Mouse (Mus musculus) lung, postnatal 0 days (tissue): ENCODE data around the gene Stac2. TPM values are rescaled to one million over a fixed set of nuclear protein-coding genes. Genes with fewer than 3 reads are reported as not detected.
A peak's percentile ranks its signal among the peaks of the same experiment; 100 is the strongest.

Experiments
- ATAC-seq: fragments of 200-750 bp; cut with Nextera tagmentation; 2 replicates; pipeline ENCODE4 v1.8.0; 2017; ENCODE audit warnings: moderate library complexity
- DNase-seq: peaks from one replicate; pipeline ENCODE4 v3.0.0-alpha.2; 2016; ENCODE audit warnings: low spot score
- H3K27ac ChIP-seq: fragments of 300-500 bp; sonication (generic); 2 replicates; pipeline ENCODE4 v1.5.1; 2014; ENCODE audit warnings: antibody characterized with exemption, mild to moderate bottlenecking, low read length, mixed read lengths
- H3K27me3 ChIP-seq: fragments of 300-500 bp; sonication (generic); replicated peaks from 2 replicates; pipeline ENCODE4 v1.6.1; 2014; ENCODE audit warnings: low read length, mixed read lengths; ENCODE audit not compliant: insufficient read depth
- H3K36me3 ChIP-seq: fragments of 300-500 bp; sonication (generic); 2 replicates; pipeline ENCODE4 v1.6.1; 2014; ENCODE audit warnings: low read length, mixed read lengths; ENCODE audit not compliant: insufficient read depth
- H3K4me1 ChIP-seq: fragments of 300-500 bp; sonication (generic); 2 replicates; pipeline ENCODE4 v1.6.1; 2014; ENCODE audit warnings: antibody characterized with exemption, low read depth, low read length, mixed read lengths; ENCODE audit not compliant: insufficient read depth
- H3K4me2 ChIP-seq: fragments of 300-500 bp; sonication (generic); replicated peaks from 2 replicates; pipeline ENCODE4 v1.6.1; 2014; ENCODE audit warnings: low read depth, mild to moderate bottlenecking, low read length, moderate library complexity, mixed read lengths
- H3K4me3 ChIP-seq: fragments of 300-500 bp; sonication (generic); 2 replicates; pipeline ENCODE4 v1.5.1; 2014; ENCODE audit warnings: low read depth, low read length
- H3K9ac ChIP-seq: fragments of 300-500 bp; sonication (generic); replicated peaks from 2 replicates; pipeline ENCODE4 v1.6.1; 2014; ENCODE audit warnings: low read depth, mild to moderate bottlenecking
- H3K9me3 ChIP-seq: fragments of 300-500 bp; sonication (generic); 2 replicates; pipeline ENCODE4 v1.6.1; 2016; ENCODE audit warnings: low read length, mixed read lengths
- CTCF ChIP-seq: IDR thresholded peaks from 2 replicates; pipeline ENCODE4 v1.5.1; 2016; ENCODE audit warnings: antibody characterized with exemption, mild to moderate bottlenecking
- EP300 ChIP-seq: IDR thresholded peaks from 2 replicates; pipeline ENCODE4 v1.6.1; 2016; ENCODE audit warnings: antibody characterized with exemption, mild to moderate bottlenecking, control low read depth
- WGBS: fragments of 180-500 bp; shearing (Covaris S2); extraction: QIAGEN DNeasy Blood & Tissue Kit; methylation state at CpG from one replicate; pipeline ENCODE4 v1.1.7; 2014; 5-methylcytosine and 5-hydroxymethylcytosine counted together
- polyA plus RNA-seq: library from polyadenylated mRNA; unstranded; fragments of >200 nt; fragmentation: Nextera tagmentation; extraction: Ambion mirVana; gene quantifications from 2 replicates; pipeline ENCODE4 v1.2.1, GENCODE M21; 2015

Stac2 gene
- polyA plus RNA-seq, 1 experiment from 2014 or later, result 0.10 TPM

DNA sequence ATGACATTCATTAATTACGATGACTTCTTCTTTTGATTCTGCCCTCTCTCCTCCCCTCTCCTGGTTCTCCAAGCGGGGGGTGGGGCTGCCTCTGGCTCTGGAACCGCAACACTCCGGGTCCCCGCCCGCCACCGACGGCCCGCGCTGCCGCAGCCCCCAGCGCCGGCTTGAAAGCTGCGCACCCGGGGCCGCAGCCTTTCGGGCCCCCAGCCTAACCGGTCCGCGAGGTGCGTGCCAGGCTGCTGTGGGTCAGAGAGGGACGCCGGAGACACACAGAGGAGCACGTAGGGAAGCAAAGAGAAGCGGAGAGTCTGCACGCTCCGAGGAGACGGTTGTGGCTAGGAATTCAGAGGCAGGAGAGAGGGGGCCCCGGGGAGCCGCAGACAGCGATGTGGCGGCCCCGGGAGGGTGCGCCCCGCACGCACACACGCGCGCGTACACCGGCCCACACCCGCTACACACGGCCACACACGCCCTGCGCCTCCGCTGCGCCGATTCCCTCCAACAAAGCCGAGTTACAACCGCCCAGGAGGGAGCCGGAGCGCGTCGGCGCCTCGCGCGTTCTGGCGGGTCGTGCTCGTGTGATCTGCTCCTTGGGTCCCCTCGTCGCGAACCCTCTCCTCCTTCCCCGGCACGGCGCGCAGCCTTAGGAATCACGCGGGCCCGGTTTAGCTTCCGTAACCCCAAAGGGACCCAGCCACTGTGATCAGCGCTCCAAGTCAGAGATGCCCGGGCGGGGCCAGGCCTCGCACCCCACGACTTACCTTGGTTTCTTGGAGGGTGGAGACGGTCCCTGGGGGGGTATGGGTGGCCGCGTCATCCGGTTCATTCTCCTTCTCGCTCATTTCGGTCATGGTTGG lies 903 bp downstream of the Stac2 start:
- ATAC-seq, result 0 out of 2 replicates have a peak, but pooled peaks have one; percentile 9
- Histone ChIP-seq H3K4me2 (peak overlapping the region; percentile 59), H3K9ac (no peak overlapping the region), H3K36me3 (no peaks in the 10 kb centered on the region), H3K27ac (no peak overlapping the region), H3K9me3 (no peaks in the 10 kb centered on the region), H3K4me3 (peak overlapping the region; percentile 34), H3K27me3 (peaks cover 37% of the 10 kb centered on the region), H3K4me1 (peaks cover 6% of the 10 kb centered on the region; the same call in 1 of the 2 replicates)
- TF ChIP-seq CTCF (no peak), EP300 (no peak)
- DNase-seq, result no peak
- under 1% methylated on average over 72 of the region's 83 CpGs for WGBS

DNA sequence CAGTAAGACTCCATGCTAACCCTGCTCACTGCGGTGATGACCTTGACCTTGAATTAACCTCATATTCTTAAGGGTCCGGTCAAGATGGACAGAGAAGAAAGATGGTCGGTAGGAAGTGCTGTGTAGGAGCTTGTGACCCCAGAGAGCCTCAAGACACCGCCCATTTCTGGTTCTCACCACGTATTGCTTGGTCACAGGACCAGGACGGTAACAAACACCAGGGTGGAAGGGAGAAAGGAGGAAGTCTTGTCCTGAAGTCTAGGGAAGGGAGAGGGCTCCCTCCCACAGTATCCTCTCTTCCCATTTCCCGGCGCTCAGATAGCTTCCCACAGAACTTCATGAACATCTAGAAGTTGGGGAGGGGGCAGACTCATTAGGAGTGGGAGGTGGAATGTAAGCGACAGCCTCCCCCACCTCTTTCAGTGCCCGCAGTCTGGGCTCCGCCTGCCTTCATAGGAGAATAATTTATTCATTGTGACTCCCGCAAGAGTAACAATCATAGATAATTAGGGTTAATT lies 1.6 kb downstream of the Stac2 start:
- DNase-seq (no peak), ATAC-seq (no peak)
- TF ChIP-seq EP300 (no peak), CTCF (no peak)
- H3K36me3 ChIP-seq, result no peaks in the 10 kb centered on the region
- peaks cover 35% of the 10 kb centered on the region for H3K27me3 ChIP-seq
- H3K9me3 ChIP-seq, result no peaks in the 10 kb centered on the region
- WGBS, result 4% methylated on average over 12 of the region's 12 CpGs
- peak overlapping the region; percentile 59 for H3K4me2 ChIP-seq
- H3K9ac ChIP-seq, result no peak overlapping the region
- no peak overlapping the region for H3K27ac ChIP-seq
- peak overlapping the region; percentile 34 for H3K4me3 ChIP-seq
- peaks cover 6% of the 10 kb centered on the region; the same call in 1 of the 2 replicates for H3K4me1 ChIP-seq

DNA sequence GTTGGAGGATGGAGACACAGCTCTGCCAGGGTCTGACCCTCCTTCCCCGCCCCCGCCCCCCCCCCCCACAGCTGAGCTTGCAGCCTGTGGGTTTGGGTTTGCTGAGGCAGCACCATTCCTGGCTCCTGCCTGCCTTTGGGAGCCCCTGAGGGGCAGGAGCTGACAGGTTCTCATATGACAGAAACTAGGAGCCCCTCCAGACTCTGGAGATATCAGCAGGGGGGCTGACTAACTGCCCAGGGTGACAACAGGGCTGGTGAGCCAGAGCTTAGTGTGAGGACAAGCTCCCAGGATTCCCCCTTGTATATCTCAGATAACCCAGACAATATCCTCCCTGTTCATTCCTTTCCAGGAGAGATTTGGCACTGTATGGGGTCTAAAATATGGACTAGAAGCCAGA lies 2.3 kb downstream of the Stac2 start:
- no peak overlapping the region for H3K4me3 ChIP-seq
- no peak overlapping the region for H3K4me2 ChIP-seq
- H3K9ac ChIP-seq, result no peak overlapping the region
- H3K36me3 ChIP-seq, result no peaks in the 10 kb centered on the region
- H3K4me1 ChIP-seq, result peaks cover 6% of the 10 kb centered on the region; the same call in 1 of the 2 replicates
- no peaks in the 10 kb centered on the region for H3K9me3 ChIP-seq
- WGBS, result 22% methylated on average over 2 of the region's 2 CpGs
- TF ChIP-seq CTCF, result no peak
- TF ChIP-seq EP300, result no peak
- no peak for DNase-seq
- H3K27me3 ChIP-seq, result peaks cover 35% of the 10 kb centered on the region
- no peak overlapping the region for H3K27ac ChIP-seq
- no peak for ATAC-seq

DNA sequence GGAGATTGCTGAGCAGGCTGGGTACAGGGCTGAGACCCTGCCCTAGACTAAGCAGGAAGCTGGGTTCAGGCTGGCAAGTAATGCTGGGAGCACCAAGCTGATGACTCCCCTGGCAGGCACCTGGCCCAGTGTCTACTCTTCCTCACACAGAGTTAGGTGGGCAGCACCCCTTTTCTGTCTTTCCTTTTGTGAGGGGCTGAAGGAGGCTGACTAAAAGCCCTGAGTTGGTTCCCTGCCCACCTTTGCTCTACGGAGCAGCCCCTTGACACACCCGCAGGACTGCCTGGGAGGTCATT lies 2.8 kb downstream of the Stac2 start:
- Histone ChIP-seq H3K9ac (no peak overlapping the region), H3K9me3 (no peaks in the 10 kb centered on the region), H3K4me1 (peaks cover 6% of the 10 kb centered on the region; the same call in 1 of the 2 replicates), H3K4me2 (no peak overlapping the region), H3K27ac (no peak overlapping the region), H3K4me3 (no peak overlapping the region), H3K27me3 (peaks cover 34% of the 10 kb centered on the region), H3K36me3 (no peaks in the 10 kb centered on the region)
- TF ChIP-seq EP300 (no peak), CTCF (no peak)
- ATAC-seq (no peak), DNase-seq (no peak)
- 18% methylated on average over 2 of the region's 2 CpGs for WGBS

DNA sequence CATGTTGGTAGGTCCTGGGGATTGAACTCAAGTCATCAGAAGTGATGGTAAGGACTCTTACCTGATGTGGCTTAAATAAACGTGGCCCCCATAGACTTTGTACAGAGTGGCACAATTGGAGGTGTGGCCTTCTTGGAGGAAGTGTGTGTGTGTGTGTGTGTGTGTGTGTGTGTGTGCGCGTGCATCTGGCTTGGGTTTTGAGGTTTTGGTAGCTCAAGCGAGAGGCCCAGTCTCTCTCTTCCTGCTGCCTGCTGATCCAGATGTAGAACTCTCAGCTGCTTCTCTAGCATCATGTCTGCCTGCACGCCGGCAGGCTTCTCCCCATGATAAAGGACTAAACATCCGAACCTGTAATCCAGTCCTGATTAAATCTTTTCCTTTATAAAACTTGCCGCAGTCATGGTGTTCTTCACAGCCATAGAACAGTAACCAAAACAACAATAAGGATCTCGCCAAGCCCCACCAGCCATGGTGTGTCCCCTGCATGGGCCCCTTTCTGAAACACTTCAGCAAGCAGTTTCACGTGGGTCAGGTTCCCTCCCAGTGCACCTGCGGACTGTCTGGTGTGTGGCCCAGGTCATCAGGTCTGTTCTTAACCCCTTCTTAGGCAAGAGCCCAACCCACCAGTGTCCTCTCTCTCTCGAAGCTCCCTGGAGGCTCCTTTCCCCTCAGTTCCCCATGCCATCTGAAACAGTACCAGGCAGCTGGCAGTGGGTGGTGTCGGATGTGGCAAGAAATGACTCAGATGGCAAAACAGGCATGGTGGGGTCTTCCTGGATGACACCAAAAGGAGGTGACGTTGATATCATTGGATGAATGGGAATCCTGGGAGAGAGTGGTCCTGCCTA lies 3.4 kb downstream of the Stac2 start:
- H3K27ac ChIP-seq, result no peak overlapping the region
- H3K4me1 ChIP-seq, result peaks cover 6% of the 10 kb centered on the region; the same call in 1 of the 2 replicates
- no peak for TF ChIP-seq CTCF
- H3K4me3 ChIP-seq, result no peak overlapping the region
- no peak overlapping the region for H3K9ac ChIP-seq
- WGBS, result 58% methylated on average over 14 of the region's 14 CpGs
- ATAC-seq (no peak), DNase-seq (no peak)
- H3K27me3 ChIP-seq, result peaks cover 31% of the 10 kb centered on the region
- H3K4me2 ChIP-seq, result no peak overlapping the region
- H3K9me3 ChIP-seq, result no peaks in the 10 kb centered on the region
- H3K36me3 ChIP-seq, result no peaks in the 10 kb centered on the region

DNA sequence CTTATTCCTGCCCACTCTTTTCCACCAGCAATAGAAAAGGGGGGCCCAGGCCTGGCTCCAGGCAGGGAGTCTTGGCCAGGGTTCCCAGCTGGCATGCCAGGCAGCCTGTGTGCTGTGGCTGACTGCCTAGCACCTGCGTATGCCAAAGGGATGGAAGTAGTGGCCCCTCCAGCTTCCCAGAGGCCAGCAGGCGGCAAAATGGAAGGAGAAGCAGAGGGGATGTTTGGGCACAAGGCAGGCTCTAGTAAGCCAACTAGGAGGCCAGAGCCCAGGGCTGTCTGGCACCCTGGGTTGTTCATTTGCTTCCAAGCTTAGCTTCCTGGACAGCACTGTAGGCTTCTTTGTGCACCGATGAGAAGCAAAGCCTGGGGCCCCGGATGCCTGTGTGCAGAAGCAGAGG lies 5.5 kb downstream of the Stac2 start:
- ATAC-seq (no peak), DNase-seq (no peak)
- H3K4me3 ChIP-seq, result no peak overlapping the region
- H3K27ac ChIP-seq, result no peak overlapping the region
- 73% methylated on average over 4 of the region's 4 CpGs for WGBS
- H3K9ac ChIP-seq, result no peak overlapping the region
- 0 out of 2 replicates have a peak, but pooled peaks cover 2% of the 10 kb centered on the region for H3K4me1 ChIP-seq
- peaks cover 24% of the 10 kb centered on the region for H3K27me3 ChIP-seq
- no peaks in the 10 kb centered on the region for H3K9me3 ChIP-seq
- no peaks in the 10 kb centered on the region for H3K36me3 ChIP-seq
- TF ChIP-seq CTCF (no peak), EP300 (no peak)
- H3K4me2 ChIP-seq, result no peak overlapping the region
